Mouse (Mus musculus) C2C12 (cell line): ENCODE results near the gene Parp8. TPM values are rescaled to one million over a fixed set of nuclear protein-coding genes. Genes with fewer than 3 reads are reported as not detected.

Experiments used
- H3K27me3 ChIP-seq: one replicate; pipeline ENCODE4 v1.6.1; 2011; ENCODE audit not compliant: control insufficient read depth, insufficient read depth, insufficient read length
- H3K36me3 ChIP-seq: one replicate; pipeline ENCODE4 v1.6.1; 2011; ENCODE audit not compliant: control insufficient read depth, insufficient read depth
- H3K4me3 ChIP-seq: one replicate; pipeline ENCODE4 v1.5.1; 2011; ENCODE audit warnings: mild to moderate bottlenecking, control low read depth; ENCODE audit not compliant: poor library complexity, insufficient read depth, severe bottlenecking
- H3K79me2 ChIP-seq: one replicate; pipeline ENCODE4 v1.6.1; 2011; ENCODE audit not compliant: control insufficient read depth, insufficient read depth
- H3K79me3 ChIP-seq: one replicate; pipeline ENCODE4 v1.6.1; 2011; ENCODE audit warnings: low read depth, control low read depth
- H3ac ChIP-seq: one replicate; pipeline ENCODE3; 2011; ENCODE audit warnings: low read depth; ENCODE audit not compliant: control insufficient read depth, insufficient read length
- CEBPB ChIP-seq: IDR thresholded peaks from one replicate; pipeline ENCODE4 v1.6.1; 2011; ENCODE audit warnings: low read depth, mild to moderate bottlenecking, control low read depth, moderate library complexity
- CTCF ChIP-seq: IDR thresholded peaks from one replicate; pipeline ENCODE4 v1.5.1; 2011; ENCODE audit not compliant: control insufficient read depth, insufficient read depth, insufficient read length
- FOSL1 ChIP-seq: IDR thresholded peaks from one replicate; pipeline ENCODE4 v1.8.0; 2011; ENCODE audit warnings: mild to moderate bottlenecking, low read length; ENCODE audit not compliant: poor library complexity, insufficient read depth, severe bottlenecking
- MAX ChIP-seq: IDR thresholded peaks from one replicate; pipeline ENCODE4 v1.6.1; 2011; ENCODE audit warnings: mild to moderate bottlenecking, control low read depth
- MYOD1 ChIP-seq: IDR thresholded peaks from one replicate; pipeline ENCODE4 v1.6.1; 2011; ENCODE audit warnings: low read depth; ENCODE audit not compliant: control insufficient read depth, insufficient read length
- MYOG ChIP-seq: IDR thresholded peaks from one replicate; pipeline ENCODE4 v1.6.1; 2011; ENCODE audit not compliant: control insufficient read depth, insufficient read length; ENCODE audit errors: extremely low read depth
- USF1 ChIP-seq: IDR thresholded peaks from one replicate; pipeline ENCODE4 v1.6.1; 2011; ENCODE audit warnings: low read depth, mild to moderate bottlenecking, control low read depth, moderate library complexity
- long read RNA-seq, 2 experiments: library from polyadenylated mRNA; unstranded; transcript quantifications; one replicate each; pipeline ENCODE4 v2.0.0; 2019 to 2020
- polyA plus RNA-seq: library from polyadenylated mRNA; unstranded; fragments of >200 nt; fragmentation: generic; extraction: Trizol; gene quantifications from one replicate; pipeline ENCODE4 v1.2.1, GENCODE M21; 2012; ENCODE audit warnings: missing spikeins

Parp8 gene
- 7.7 TPM for polyA plus RNA-seq
- long read RNA-seq, experiment 1, partial matches to known transcripts, result 2 of 6 reads
- long read RNA-seq, experiment 1, other reads (novel, unspliced or antisense), result 2 of 6 reads
- long read RNA-seq, experiment 2, transcript Parp8-203 (26 exons, 2,965 nt), result major isoform, 23 of 41 reads
- long read RNA-seq, experiment 2, partial matches to known transcripts, result 2 of 41 reads
- long read RNA-seq, experiment 2, other reads (novel, unspliced or antisense), result 13 of 41 reads

DNA sequence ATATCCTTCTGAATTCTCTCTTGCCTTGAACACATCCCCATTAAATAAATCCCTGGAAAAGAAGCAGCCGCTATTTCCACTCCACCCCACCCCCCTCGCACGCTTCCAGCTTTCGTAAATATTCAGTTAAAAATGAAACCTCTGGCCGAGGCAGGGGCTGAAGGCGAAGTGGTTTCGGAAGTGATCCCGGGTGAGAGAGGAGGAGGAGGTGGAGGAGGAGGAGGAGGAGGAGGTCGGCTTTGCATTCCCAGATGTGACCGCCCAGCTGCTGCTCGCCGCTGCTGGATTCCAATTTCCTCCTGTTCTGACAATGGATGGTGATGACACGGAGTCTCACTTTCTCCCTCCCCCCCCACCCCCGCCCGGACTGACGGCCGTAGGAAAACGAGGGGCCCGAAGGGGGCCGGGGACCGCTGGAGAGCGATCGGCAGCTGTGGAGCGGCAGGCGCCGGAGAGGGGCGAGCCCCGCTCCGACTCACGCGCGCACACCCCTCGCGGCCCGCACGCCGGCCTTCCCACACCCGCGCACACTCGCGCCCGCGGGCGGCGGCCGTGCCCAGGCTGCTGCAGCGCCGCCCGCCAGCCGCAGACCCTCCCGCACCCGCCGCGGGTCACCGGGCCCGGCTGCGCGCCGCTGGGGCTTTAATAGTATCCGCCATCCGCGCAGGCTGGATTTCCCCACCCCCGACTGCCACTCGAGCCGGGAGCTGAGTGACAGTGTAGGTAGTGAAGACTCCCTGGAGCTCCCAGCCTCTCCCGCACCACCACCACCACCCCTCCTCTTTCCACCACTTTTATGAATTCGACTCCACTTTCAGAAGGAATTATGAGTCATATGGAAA lies at the start of gene Parp8:
Gene Parp8, minus strand, starts transcription at position 312 of the 842 bp plus-strand sequence.
- TF ChIP-seq CEBPB (no peak), CTCF (no peak), USF1 (no peak), FOSL1 (no peak), MAX (no peak), MYOD1 (peak; percentile 13)
- peak within 1 kb of the TSS; percentile 92 for H3ac ChIP-seq

DNA sequence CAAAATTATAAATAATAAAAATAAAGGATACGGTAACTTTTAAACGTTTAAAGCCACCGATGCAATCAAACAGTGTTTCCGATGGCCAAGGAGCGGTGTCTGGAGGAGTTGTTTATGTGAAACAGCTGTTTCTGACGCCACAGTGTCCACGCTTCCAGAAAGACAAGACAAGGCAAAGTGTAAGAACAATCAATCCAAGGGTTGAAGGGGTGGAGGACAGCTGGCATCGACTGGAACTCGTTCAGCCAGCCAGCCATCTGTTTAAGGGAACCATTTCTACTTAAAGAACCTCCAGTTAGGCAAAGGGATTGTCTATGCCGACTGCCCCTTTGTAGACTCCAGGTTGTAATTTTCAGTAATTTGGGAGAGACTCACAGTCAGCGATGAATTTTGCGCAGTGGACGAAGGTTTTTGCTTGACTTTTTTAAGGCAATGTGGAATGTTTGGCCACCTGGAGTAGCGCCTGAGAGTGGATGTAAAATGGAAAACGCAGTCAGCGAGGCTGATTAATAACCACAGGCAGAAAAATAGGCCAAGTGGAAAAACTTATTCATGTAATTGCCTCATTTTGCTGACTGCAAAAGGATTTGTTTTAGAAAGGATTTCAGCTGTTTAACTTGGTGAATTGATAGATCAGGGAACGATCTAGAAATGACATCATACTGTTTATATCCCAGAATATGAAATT lies 37.4 kb upstream of the Parp8 start:
- Histone ChIP-seq H3K36me3 (no peaks in the 10 kb centered on the region), H3K27me3 (no peaks in the 10 kb centered on the region), H3K79me3 (no peaks in the 10 kb centered on the region), H3ac (no peak overlapping the region), H3K4me3 (no peak overlapping the region), H3K79me2 (no peaks in the 10 kb centered on the region)
- TF ChIP-seq MYOG, result no peak

More for the DNA sequence above, at the start of gene Parp8:
- no peaks in the 10 kb centered on the region for H3K36me3 ChIP-seq
- H3K79me2 ChIP-seq, result peaks cover 42% of the 10 kb centered on the region
- H3K4me3 ChIP-seq, result peak within 1 kb of the TSS; percentile 74
- no peaks in the 10 kb centered on the region for H3K27me3 ChIP-seq
- peaks cover 29% of the 10 kb centered on the region for H3K79me3 ChIP-seq

DNA sequence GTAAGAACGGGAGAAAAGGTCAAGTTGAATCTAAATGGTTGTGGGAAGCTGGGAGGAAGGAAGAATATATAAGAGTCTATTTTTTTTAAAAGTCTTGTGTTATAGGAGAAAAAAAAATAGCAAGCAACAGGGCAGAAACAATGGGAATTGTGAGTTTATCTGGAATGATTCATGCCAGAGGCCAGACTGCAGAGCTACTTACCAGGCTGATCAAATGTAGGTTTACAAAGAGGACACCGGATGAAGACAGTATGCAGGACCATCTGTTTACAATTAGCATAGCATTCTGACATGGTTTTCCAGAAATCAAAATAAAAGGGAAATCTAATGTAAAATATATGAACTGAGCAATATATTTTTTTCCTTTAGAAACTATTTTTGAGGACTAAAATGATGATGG lies 31.1 kb upstream of the Parp8 start:
- H3K27me3 ChIP-seq, result no peaks in the 10 kb centered on the region
- H3K36me3 ChIP-seq, result no peaks in the 10 kb centered on the region
- H3K4me3 ChIP-seq, result no peak overlapping the region
- TF ChIP-seq MYOG (no peak), FOSL1 (no peak), CTCF (no peak)
- no peaks in the 10 kb centered on the region for H3K79me3 ChIP-seq
- no peak overlapping the region for H3ac ChIP-seq
- H3K79me2 ChIP-seq, result no peaks in the 10 kb centered on the region

DNA sequence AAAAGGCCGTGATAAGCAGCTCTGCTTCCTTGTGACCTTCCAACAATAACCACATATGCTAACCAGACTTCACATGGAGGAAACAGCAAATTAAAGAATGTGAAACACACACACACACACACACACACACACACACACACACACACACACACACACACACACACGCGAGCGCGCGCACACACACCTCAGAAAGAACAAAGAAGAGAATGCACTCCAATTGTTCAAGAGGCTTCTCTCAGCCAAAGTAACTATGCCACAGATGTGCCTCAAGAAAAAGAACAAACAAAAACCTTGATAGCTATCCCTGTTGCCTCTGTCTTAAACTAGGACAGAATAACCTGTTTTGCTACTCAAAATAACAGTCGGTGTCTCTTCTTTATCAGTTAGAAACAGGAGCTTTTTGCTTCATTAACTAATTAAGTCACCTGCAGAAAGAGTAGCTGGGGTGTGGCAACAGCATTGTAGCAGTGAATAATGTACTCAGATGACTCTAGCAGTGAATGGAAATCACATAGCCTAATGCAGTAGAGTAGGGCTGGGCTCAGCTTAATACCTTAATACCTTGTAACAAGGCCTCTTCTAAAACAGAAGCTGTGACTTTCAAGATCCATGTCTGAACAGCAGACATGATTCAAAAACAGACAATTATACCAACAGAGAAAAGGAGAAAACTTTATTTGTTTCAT lies 29.6 kb upstream of the Parp8 start:
- Histone ChIP-seq H3K27me3 (no peaks in the 10 kb centered on the region), H3K4me3 (no peak overlapping the region), H3K79me2 (no peaks in the 10 kb centered on the region), H3K36me3 (no peaks in the 10 kb centered on the region), H3K79me3 (no peaks in the 10 kb centered on the region), H3ac (no peak overlapping the region)
- TF ChIP-seq MAX (no peak), CEBPB (no peak), FOSL1 (no peak), MYOG (no peak), USF1 (no peak), MYOD1 (no peak), CTCF (no peak)

DNA sequence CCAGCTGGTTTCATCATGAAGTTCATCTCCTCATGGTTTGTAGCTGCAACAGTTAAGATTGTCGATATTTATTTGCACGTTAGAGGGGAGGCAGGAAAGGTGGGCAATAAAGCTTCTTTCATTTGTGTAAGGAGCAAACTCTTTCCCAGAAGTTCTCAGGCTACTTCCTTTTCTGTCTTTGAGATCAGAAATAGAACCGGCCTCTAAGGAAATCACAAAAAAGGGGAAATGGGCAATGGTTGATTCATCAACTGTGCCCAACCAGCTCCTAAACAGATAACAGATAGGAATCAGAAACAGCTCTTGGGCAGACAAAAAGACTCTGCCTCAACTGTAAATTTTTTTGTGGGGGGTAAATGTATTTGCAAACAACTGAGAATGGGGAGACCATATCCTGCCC lies 27.4 kb upstream of the Parp8 start:
- H3K79me2 ChIP-seq, result no peaks in the 10 kb centered on the region
- TF ChIP-seq FOSL1, result no peak
- TF ChIP-seq USF1, result no peak
- no peak for TF ChIP-seq MYOG
- TF ChIP-seq CTCF, result no peak
- no peak for TF ChIP-seq MYOD1
- TF ChIP-seq MAX, result no peak
- no peak for TF ChIP-seq CEBPB
- no peak overlapping the region for H3K4me3 ChIP-seq
- no peaks in the 10 kb centered on the region for H3K79me3 ChIP-seq
- H3K36me3 ChIP-seq, result no peaks in the 10 kb centered on the region
- no peaks in the 10 kb centered on the region for H3K27me3 ChIP-seq
- no peak overlapping the region for H3ac ChIP-seq
